In the genomic region with DNA sequence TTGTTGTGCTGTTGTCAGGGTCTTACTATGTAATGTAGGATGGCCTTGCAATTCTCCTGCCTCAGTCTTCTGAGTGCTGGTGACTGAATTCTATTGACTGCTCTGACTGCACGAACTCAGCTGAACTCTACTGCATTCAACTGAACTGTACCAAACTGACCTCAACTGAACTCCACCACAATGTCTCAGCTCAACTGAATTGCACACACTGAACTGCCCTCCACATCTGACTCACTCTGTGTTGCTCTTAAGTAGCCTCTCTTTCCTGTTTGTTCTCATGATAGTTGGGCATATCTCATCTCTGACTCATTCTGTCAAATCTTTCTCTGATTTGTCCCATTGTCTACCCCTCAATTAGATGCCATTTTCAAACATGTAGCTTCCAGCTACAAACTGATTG, we compare ENCODE assay signal across 24 mouse cellular contexts.
"Had no signal": no experiment of that assay in that cellular context is flagged by ENCODE, and none has a peak within 500 bp of the region (broad histone marks: within the 10 kb centered on the region; RNA-seq: fewer than 3 reads in every experiment).

No protein-coding gene starts in this region.

- H3K9ac ChIP-seq: limb, embryonic 13.5 days; liver, embryonic 12.5 days; liver, embryonic 15.5 days; lung, embryonic 15.5 days; neural tube, embryonic 12.5 days; neural tube, embryonic 15.5 days had no signal

- H3K27ac ChIP-seq: kidney, postnatal 0 days; layer of hippocampus, adult 2 months; left cerebral cortex, adult 2 months; limb, embryonic 13.5 days; liver, embryonic 12.5 days; liver, embryonic 15.5 days; lung, embryonic 15.5 days; midbrain, embryonic 10.5 days; neural tube, embryonic 12.5 days; neural tube, embryonic 15.5 days had no signal

- H3K27me3 ChIP-seq: limb, embryonic 13.5 days; liver, embryonic 12.5 days; liver, embryonic 15.5 days; lung, embryonic 15.5 days; neural tube, embryonic 12.5 days; neural tube, embryonic 15.5 days had no signal

- H3K36me3 ChIP-seq: limb, embryonic 13.5 days; liver, embryonic 12.5 days; liver, embryonic 15.5 days; lung, embryonic 15.5 days; midbrain, embryonic 10.5 days; neural tube, embryonic 12.5 days; neural tube, embryonic 15.5 days had no signal

- ATAC-seq: liver, embryonic 12.5 days had no signal

- H3K4me3 ChIP-seq: layer of hippocampus, adult 2 months; left cerebral cortex, adult 2 months; limb, embryonic 13.5 days; liver, embryonic 12.5 days; liver, embryonic 15.5 days; lung, embryonic 15.5 days; megakaryocyte, embryonic 14.5 days; midbrain, embryonic 10.5 days; neural tube, embryonic 12.5 days; neural tube, embryonic 15.5 days had no signal

- H3K4me1 ChIP-seq: liver, embryonic 12.5 days; liver, embryonic 15.5 days; lung, embryonic 15.5 days; midbrain, embryonic 10.5 days; neural tube, embryonic 12.5 days had no signal

- H3K9me3 ChIP-seq: limb, embryonic 13.5 days; liver, embryonic 12.5 days; liver, embryonic 15.5 days; lung, embryonic 15.5 days; megakaryocyte, embryonic 14.5 days; midbrain, embryonic 10.5 days; neural tube, embryonic 12.5 days; neural tube, embryonic 15.5 days had no signal

- H3K4me2 ChIP-seq: limb, embryonic 13.5 days; liver, embryonic 12.5 days; liver, embryonic 15.5 days; lung, embryonic 15.5 days; neural tube, embryonic 12.5 days; neural tube, embryonic 15.5 days had no signal

- DNase-seq: kidney, adult 2 months; kidney, postnatal 25 days; layer of hippocampus, adult 9-11 months; layer of hippocampus, postnatal 36 days; liver; lung, adult 18-20 months; lung, postnatal 10 days; lung, postnatal 36 days; midbrain, embryonic 14.5 days; right cerebral cortex, adult 18-20 months; right cerebral cortex, postnatal 14 days; right cerebral cortex, postnatal 4 days; thymus, postnatal 25 days had no signal
